Mouse (Mus musculus): Measurements from ENCODE around the gene Gtf3c5.
A peak's percentile ranks its signal among the peaks of the same experiment; 100 is the strongest.

Gene Gtf3c5

GRCm38 (mm10) chr2:28607341-28608165, 24.0 kb upstream of the Gtf3c5 start:
- DNase-seq = no peak

GRCm38 (mm10) chr2:28606601-28607340, 23.2 kb upstream of the Gtf3c5 start:
- DNase-seq = no peak

- DNase-seq = no peak
These were observed 22.4 kb upstream of the Gtf3c5 start for GRCm38 (mm10) chr2:28605789-28606541.

DNA sequence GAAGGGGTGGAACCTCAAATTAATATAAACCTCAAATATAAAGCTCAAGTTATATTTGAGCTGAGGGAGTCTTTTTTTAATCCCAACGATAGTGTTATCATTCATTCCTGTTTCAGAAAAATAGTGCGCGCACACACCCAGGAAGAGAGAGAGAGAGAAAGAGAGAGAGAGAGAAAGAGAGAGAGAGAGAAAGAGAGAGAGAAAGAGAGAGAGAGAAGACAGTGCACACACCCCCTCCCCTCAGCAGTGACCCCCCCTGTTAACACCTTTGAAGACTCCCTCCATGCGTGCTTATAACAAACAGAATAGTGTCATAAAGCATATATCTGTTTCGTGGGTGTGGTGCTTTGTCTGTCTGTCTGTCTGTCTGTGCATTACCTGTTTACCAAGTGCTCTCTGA, 20.0 kb upstream of the Gtf3c5 start:
- DNase-seq = no peak

- DNase-seq = no peak
These were observed 18.4 kb upstream of the Gtf3c5 start for GRCm38 (mm10) chr2:28601720-28602590.

DNA sequence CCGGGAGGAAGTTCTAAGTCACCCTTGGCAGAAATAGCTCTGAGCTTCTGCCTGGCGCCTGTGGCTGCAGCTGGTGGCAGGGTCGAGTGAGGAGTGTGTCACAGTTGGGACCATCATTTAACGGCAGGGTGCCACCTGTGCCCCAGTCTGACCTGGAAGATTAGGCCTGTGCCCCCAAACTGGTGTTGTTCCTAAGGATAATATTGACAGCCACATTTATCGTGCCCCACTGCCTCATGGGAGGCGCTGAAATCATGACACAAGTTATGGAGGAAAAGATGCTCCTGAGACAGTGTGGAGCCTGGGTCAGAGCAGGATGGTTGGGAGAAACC, 16.0 kb upstream of the Gtf3c5 start:
- no peak for DNase-seq

DNA sequence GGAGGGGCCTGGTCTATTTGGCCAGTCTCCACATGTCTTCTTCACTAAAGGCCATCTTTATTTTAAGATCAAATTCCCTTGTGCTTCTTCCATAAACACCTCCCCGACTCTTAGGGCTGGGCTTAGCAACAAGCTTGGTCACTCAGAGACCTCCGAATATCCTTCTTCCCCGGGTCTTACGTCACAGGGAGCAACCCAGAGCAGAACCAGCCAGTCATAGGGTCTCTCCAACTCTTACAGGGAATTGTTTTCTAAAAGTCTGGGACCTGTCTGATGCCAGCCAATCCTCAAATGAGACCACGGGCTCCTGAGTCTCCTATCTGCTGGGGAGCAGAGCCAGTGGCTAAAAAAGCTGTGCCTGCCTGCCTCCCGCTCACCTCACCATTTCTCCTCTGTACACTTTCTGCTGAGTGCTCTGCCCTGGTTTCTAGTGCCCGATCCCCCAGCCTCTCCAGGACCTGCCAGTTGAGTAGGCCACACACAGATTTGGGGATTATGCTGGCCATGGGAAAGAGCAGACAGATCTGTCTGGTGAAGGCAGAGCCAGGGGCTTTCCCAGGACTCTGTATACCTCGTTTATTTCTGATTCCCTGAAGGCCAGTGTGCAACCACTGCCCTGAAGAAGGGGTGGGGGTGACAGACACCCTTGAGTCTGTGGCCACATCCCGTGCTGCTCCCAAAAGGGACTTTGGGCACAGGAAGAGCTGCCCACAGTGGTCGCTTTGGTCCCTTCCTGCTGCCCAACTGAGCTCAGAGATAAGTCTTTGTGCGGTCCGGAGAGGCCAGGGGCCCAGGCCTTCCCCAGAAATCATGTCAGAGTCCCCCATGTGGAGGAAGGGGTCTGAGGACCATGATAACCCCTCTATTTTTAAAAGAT, 15.4 kb upstream of the Gtf3c5 start:
- no peak for DNase-seq

DNA sequence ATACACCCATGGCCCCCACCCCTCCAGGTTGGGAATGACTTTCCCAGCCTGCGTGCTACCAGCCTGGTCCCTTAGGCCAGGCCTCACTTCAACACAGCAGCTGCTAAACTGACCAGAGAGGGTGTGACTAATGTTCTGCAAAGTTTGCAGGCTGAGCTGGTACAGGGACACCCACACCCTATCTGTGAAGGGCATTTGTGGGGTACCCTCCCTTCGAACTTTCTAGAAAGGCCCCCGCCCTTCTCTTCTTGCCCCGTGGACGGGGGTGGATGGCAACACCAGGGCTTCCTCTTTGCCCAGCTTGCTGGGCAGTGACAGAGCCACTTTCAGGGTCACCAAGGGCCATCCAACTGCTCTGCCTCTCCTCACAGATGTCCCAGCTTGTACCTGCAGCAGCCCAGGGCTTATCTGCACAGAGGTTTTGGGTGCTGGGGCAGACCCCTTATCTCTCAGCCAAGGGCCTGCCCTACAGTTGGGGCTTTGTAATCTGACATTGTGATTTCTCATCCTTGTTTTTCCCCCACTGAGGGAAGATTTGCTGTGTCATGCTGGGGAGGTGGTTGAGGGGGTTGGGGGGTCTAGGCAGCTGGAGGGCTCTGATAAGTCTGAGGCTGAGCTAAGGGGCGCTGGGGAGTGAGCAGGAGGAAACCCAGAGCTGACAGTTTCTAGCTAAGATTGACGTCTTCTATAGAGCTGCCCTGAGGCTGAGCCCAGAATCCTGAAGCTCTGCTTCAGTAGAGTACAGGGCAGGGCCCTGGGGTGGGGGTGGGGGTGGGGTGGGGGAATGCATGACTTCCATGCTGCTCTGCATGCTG, 14.4 kb upstream of the Gtf3c5 start:
- DNase-seq = no peak

GRCm38 (mm10) chr2:28596998-28597397, 13.4 kb upstream of the Gtf3c5 start:
- DNase-seq = no peak

DNA sequence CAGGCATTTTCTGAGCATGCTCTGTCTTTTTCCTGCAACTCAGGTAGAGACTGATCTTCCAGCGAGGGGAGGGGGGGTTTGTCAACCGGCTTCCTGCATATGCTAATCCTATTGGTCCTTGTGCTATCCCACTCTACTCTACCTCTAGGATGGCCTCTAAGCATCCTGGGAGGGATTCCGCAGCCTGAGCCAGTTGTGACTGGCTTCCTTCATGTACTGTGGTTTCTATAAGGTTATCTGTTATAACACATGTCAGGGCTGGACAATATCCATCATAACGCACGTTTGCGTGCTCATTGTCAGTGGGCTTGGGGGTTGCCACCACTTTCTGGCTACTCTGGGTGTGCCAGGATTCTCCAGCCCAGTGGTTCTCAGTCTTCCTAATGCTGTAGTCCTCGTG, 12.5 kb upstream of the Gtf3c5 start:
- DNase-seq = no peak

DNA sequence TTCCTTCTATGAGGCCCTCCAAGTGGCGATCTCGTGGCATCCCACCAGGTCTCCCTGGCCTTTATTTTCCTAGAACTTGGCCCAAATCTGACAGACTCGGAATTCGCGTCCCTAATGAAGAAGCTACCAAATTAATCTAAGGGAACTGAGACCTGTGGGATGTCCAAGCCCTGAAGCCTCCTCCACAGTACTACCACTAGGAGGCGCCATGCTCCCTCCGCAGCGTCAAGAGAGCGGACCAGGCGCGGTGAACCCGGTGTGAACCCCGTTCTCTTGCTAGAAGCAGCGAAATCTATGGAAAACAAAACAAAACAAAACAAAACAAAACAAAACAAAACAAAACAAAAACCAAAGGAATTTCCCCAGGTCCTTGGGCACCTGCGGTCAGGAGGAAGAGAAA, 9.3 kb upstream of the Gtf3c5 start:
- DNase-seq = peak; percentile 67 to 84

DNA sequence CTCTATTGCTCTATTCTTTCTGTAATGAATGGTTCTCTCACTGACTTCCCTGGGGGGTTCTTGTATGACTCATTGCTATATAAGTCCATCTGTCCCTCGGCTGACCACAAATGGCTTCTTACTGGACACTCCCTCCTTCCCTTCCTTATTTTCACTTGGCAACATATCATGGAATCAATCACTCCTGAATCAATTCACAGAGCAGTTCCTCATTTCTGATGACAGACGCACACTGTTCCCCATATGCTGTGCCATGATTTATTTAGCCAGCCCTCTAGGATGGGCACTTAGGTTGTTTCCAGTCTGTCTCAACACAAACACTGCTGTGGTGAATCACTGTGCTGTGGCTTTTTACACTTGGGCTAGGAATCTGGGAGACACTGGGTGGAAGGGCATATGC, 7.9 kb upstream of the Gtf3c5 start:
- no peak for DNase-seq

- no peak for DNase-seq
These were observed 5.0 kb upstream of the Gtf3c5 start for GRCm38 (mm10) chr2:28588574-28588973.

GRCm38 (mm10) chr2:28585730-28586129, 2.2 kb upstream of the Gtf3c5 start:
- DNase-seq = no peak

- peak; percentile 84 to 89 for DNase-seq
These were observed 1.6 kb upstream of the Gtf3c5 start for GRCm38 (mm10) chr2:28585043-28585571.

- peak; percentile 90 to 94 for DNase-seq
These were observed 751 bp downstream of the Gtf3c5 start for GRCm38 (mm10) chr2:28582647-28583353.

DNA sequence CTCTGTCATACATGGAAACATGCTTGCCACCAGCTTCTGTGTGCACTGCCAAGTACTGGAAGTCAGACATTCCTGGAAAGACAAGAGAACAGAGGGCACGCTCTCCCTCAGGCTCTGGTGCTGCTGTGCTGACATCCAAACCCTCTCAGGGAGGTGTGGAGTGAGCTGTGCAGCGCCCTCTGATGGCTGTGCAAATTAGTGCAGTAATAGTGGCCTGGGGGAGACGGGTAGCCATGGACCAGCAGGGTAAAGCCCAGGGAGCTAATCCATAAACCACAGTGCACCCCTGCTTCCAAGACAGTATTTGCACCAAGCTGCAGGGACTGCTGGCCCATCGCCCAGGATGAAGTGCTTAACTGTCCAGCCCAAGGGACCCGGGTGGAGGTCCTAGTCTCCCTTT, 5.5 kb downstream of the Gtf3c5 start:
- peak in 1 of 2 experiments; percentile 62 for DNase-seq

GRCm38 (mm10) chr2:28576815-28577214, 6.7 kb downstream of the Gtf3c5 start:
- DNase-seq = no peak

GRCm38 (mm10) chr2:28575341-28575740, 8.2 kb downstream of the Gtf3c5 start:
- DNase-seq = no peak

- no peak for DNase-seq
These were observed 13.6 kb downstream of the Gtf3c5 start for GRCm38 (mm10) chr2:28569903-28570302.
